Mouse (Mus musculus) yolk sac, embryonic 10.5 days (tissue): ENCODE results near the gene Arl14ep.

Experiments
- DNase-seq: peaks from one replicate; pipeline ENCODE4 v3.0.0-alpha.2; 2017; ENCODE audit warnings: low spot score

The Arl14ep gene

DNA sequence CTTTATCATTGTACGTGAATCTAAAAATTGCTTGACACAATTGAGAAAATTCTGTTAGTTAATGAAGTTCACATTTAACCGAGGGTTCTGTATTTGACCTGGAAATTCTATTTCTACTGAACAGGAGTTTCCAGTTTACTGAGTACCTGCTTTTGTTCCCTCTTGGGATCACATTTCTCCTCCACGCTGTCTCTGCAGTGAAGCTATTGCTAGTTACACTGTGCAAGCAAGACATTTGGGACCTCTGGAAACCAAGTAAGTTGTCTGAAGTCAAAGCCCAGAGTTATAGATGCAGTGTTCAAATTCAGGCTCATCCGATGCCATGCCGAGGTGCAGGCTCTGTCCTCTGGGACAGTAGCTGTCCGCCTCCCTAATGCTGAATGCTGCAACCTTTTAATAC, 19.2 kb downstream of the Arl14ep start:
- no peak for DNase-seq

- DNase-seq: no peak
Measured at GRCm38 (mm10) chr2:106942451-106942850, 31.8 kb downstream of the Arl14ep start.

DNA sequence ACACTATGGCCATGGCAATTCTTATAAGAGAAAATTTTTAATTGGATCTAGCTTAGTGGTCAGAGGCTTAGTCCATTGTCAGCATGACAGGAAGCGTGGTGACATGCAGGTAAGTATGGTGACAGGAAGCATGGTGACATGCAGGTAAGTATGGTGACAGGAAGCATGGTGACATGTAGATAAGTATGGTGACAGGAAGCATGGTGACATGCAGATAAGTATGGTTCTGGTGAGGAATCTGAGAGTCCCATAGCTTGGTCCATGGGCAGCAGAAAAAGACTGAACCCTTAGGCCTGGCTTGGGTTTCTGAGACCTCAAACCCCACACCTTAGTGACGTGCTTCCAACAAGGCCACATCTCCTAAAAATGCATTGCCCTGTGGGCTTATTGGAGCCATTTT, 38.5 kb downstream of the Arl14ep start:
- DNase-seq: no peak

DNA sequence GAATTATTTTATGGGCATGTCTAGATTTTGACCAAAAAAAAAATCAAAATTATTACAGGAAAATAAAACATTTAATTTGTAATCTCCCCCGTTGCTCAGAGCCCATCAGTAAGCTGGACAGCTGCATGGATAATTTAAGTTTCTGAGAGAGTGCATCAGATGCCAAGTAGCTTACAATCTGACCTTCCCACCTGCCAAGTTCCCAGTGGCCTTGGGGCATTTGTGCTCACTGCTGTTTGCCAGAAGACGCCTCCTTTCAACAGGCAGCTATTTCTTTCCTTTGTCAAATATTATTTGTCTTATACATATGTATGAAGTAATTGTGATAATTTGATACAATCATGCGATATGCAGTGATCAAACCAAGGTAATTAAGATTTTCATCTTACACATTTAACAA, 44.3 kb downstream of the Arl14ep start:
- DNase-seq: no peak
